Mouse (Mus musculus) megakaryocyte, embryonic 14.5 days (primary cell): ENCODE measurements around the gene Fars2.

ENCODE experiments used
- FLI1 ChIP-seq: IDR thresholded peaks from 2 replicates; pipeline ENCODE4 v1.6.1; 2012; ENCODE audit warnings: low read length, inconsistent platforms, mixed read lengths
- GATA1 ChIP-seq: IDR thresholded peaks from 3 replicates; pipeline ENCODE4 v1.6.1; 2012; ENCODE audit warnings: mixed read lengths, low read length, inconsistent platforms, borderline replicate concordance

GRCm38 (mm10) chr13:36430420-36431114, 313.4 kb downstream of the Fars2 start:
- TF ChIP-seq FLI1, result no peak
- no peak for TF ChIP-seq GATA1
